Mouse (Mus musculus): Measurements from ENCODE around the gene Guk1.

GRCm38 (mm10) chr11:59187706-59188105, 4.3 kb downstream of the Guk1 start:
- TF ChIP-seq CTCF (IDR thresholded peaks at IDR 0.05; ENCODE audit: extremely low read depth, insufficient read depth, low read length) (no peak), POLR2A (IDR thresholded peaks at IDR 0.05; ENCODE audit: extremely low read depth, insufficient read depth, low read length) (no peak)
